Mouse (Mus musculus) olfactory bulb, adult 2 months (tissue): ENCODE measurements around the gene Bst2.

Experiments
- CTCF ChIP-seq: fragments of 200-500 bp; IDR thresholded peaks from 2 replicates; pipeline ENCODE4 v1.5.1; 2012; ENCODE audit warnings: low read depth, mild to moderate bottlenecking, low read length, moderate library complexity; ENCODE audit not compliant: insufficient read depth
- POLR2A ChIP-seq: fragments of 200-500 bp; IDR thresholded peaks from 2 replicates; pipeline ENCODE4 v1.6.1; 2012; ENCODE audit warnings: mild to moderate bottlenecking, low read depth, low read length, moderate library complexity; ENCODE audit not compliant: insufficient read depth

- TF ChIP-seq POLR2A (no peak), CTCF (no peak)
These were observed 22.2 kb downstream of the Bst2 start for GRCm38 (mm10) chr8:71515043-71515442.
